In the genomic region with DNA sequence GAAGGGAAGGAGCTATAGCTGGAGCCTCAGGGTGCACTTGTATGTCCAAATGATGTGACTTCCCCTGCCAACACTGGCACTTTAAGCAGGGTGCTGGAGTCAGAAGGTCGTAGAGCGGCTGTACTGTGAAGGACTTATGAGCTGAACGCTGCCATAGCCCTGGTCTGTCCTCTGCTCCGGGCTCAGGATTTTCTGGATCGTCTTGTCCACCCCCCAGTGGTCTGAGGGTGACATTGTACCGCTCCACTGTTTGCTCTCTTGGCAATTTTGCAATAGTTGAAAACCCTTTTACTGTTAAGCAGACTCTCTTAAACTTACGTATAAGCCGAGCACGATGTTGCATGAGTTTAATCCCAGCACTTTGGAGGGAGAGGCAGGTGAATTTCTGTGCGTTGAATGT, we compare ENCODE assay signal across 13 mouse cellular contexts. TPM values are rescaled to one million over a fixed set of nuclear protein-coding genes. Genes with fewer than 3 reads are reported as not detected.
A peak's percentile ranks its signal among the peaks of the same experiment; 100 is the strongest.
DNase-seq lines count a peak whose midpoint lies in the region; ATAC-seq and TF ChIP-seq lines count a peak whose summit lies in the region.
"Had no signal": no experiment of that assay in that cellular context is flagged by ENCODE, and none has a peak within 500 bp of the region (broad histone marks: within the 10 kb centered on the region; RNA-seq: fewer than 3 reads in every experiment).

No protein-coding gene starts in this region.

- H3K36me3 ChIP-seq in heart, embryonic 11.5 days (ENCODE audit: control insufficient read depth, insufficient read depth, low read length), result no peaks in the 10 kb centered on the region; the same call in none of the 2 replicates
- H3K36me3 ChIP-seq in lung, embryonic 16.5 days (ENCODE audit: control insufficient read depth, insufficient read depth, low read length), result peaks cover 22% of the 10 kb centered on the region

- H3K27me3 ChIP-seq in heart, embryonic 11.5 days (ENCODE audit: control insufficient read depth, insufficient read depth, low read length), result no peaks in the 10 kb centered on the region
- no peaks in the 10 kb centered on the region for H3K27me3 ChIP-seq in lung, embryonic 16.5 days (ENCODE audit: control insufficient read depth, insufficient read depth, low read depth, low read length)

- no peak overlapping the region for H3K4me3 ChIP-seq in heart, embryonic 11.5 days (ENCODE audit: low read depth, low read length)
- no peak overlapping the region for H3K4me3 ChIP-seq in layer of hippocampus, adult 2 months
- no peak overlapping the region for H3K4me3 ChIP-seq in lung, embryonic 16.5 days (ENCODE audit: low read length)

- H3K4me1 ChIP-seq in heart, embryonic 11.5 days (ENCODE audit: control insufficient read depth, insufficient read depth, low read length), result peaks cover 14% of the 10 kb centered on the region
- H3K4me1 ChIP-seq in lung, embryonic 16.5 days (replicated peaks; ENCODE audit: control insufficient read depth, insufficient read depth, low read length), result peaks cover 6% of the 10 kb centered on the region

- H3K9ac ChIP-seq in heart, embryonic 11.5 days (ENCODE audit: low read depth, low read length), result 0 out of 2 replicates have a peak overlapping the region, but pooled peaks have one; percentile 39
- no peak overlapping the region for H3K9ac ChIP-seq in lung, embryonic 16.5 days (ENCODE audit: low read length)

- H3K27ac ChIP-seq in heart, embryonic 11.5 days (ENCODE audit: low read depth, low read length), result no peak overlapping the region
- no peak overlapping the region for H3K27ac ChIP-seq in layer of hippocampus, adult 2 months
- H3K27ac ChIP-seq in lung, embryonic 16.5 days (ENCODE audit: low read length), result no peak overlapping the region

- ATAC-seq in heart, embryonic 11.5 days (replicated peaks; ENCODE audit: insufficient number of reproducible peaks, low FRiP score, low TSS enrichment), result no peak
- 0 out of 2 replicates have a peak, but pooled peaks have one; percentile 41 for ATAC-seq in lung, embryonic 16.5 days (ENCODE audit: low read depth)
- ATAC-seq: activated CD4-positive, CD25-positive, alpha-beta regulatory T cell, adult 4 months; forebrain, embryonic 14.5 days; hindbrain, embryonic 16.5 days had no signal

- H3K9me3 ChIP-seq in heart, embryonic 11.5 days (replicated peaks; ENCODE audit: control insufficient read depth, low read length), result no peaks in the 10 kb centered on the region
- H3K9me3 ChIP-seq in lung, embryonic 16.5 days (ENCODE audit: control insufficient read depth, low read length), result no peaks in the 10 kb centered on the region

- DNase-seq in heart, adult 11 months, result no peak
- DNase-seq in layer of hippocampus, adult 2 months (ENCODE audit: low spot score in 2 of 2), result no peak
- DNase-seq in layer of hippocampus, adult 11-12 months (ENCODE audit: low spot score), result no peak
- peak; percentile 41 for DNase-seq in NIH3T3 (ENCODE audit: low read depth)
- no peak for DNase-seq in embryo, embryonic 10.5 days (ENCODE audit: low spot score)
- no peak for DNase-seq in c-Kit-positive CD71-positive TER-119-positive erythroid progenitor cells, embryonic 14.5 days (ENCODE audit: low spot score)
- DNase-seq: gastrocnemius, postnatal 14 days; thymus, postnatal 25 days had no signal

- TF ChIP-seq CTCF in layer of hippocampus, adult 2 months (conservative IDR thresholded peaks at IDR 0.05), result peak; percentile 46

- H3K4me2 ChIP-seq in heart, embryonic 11.5 days, result no peak overlapping the region
- no peak overlapping the region for H3K4me2 ChIP-seq in lung, embryonic 16.5 days (ENCODE audit: low read depth, low read length)

- WGBS in heart, embryonic 11.5 days (ENCODE audit: insufficient replicate concordance), result 67% methylated on average over 10 of the region's 10 CpGs
- 57% methylated on average over 10 of the region's 10 CpGs for WGBS in lung, embryonic 16.5 days

RNA-seq across cellular contexts. Expression of gene Tomm22, which starts 1.5 kb away (rescaled TPM):
- polyA plus RNA-seq in heart, embryonic 11.5 days (2014; fragmentation: Nextera tagmentation; extraction: Ambion mirVana), result 260 and 273 TPM in 2 replicates
- 100 to 1,000 TPM in 1 of 2 experiments, 10 to 100 TPM in 1; 99.9 to 105 TPM for total RNA-seq in layer of hippocampus, adult 2 months (2021)
- 225 and 239 TPM in 2 replicates for polyA plus RNA-seq in lung, embryonic 16.5 days (2015; fragmentation: Nextera tagmentation; extraction: Ambion mirVana)

RNA-seq across cellular contexts. Expression of gene Cby1, which starts 10.2 kb away (rescaled TPM):
- 38.2 and 45.4 TPM in 2 replicates for polyA plus RNA-seq in heart, embryonic 11.5 days (2014; fragmentation: Nextera tagmentation; extraction: Ambion mirVana)
- 10 to 100 TPM; 39.5 to 45.4 TPM for total RNA-seq in layer of hippocampus, adult 2 months (2021)
- polyA plus RNA-seq in lung, embryonic 16.5 days (2015; fragmentation: Nextera tagmentation; extraction: Ambion mirVana), result 72.4 and 73.0 TPM in 2 replicates

RNA-seq across cellular contexts. Expression of gene Fam227a, which starts 10.4 kb away (rescaled TPM):
- polyA plus RNA-seq in heart, embryonic 11.5 days (2014; fragmentation: Nextera tagmentation; extraction: Ambion mirVana), result 0.87 and 1.7 TPM in 2 replicates
- 10 to 100 TPM; 12.3 to 13.1 TPM for total RNA-seq in layer of hippocampus, adult 2 months (2021)
- 1.4 and 1.8 TPM in 2 replicates for polyA plus RNA-seq in lung, embryonic 16.5 days (2015; fragmentation: Nextera tagmentation; extraction: Ambion mirVana)

RNA-seq across cellular contexts. Expression of gene Josd1, which starts 18.5 kb away (rescaled TPM):
- 10.9 and 15.3 TPM in 2 replicates for polyA plus RNA-seq in heart, embryonic 11.5 days (2014; fragmentation: Nextera tagmentation; extraction: Ambion mirVana)
- total RNA-seq in layer of hippocampus, adult 2 months (2021), result 10 to 100 TPM; 46.0 to 47.0 TPM
- 15.8 and 16.1 TPM in 2 replicates for polyA plus RNA-seq in lung, embryonic 16.5 days (2015; fragmentation: Nextera tagmentation; extraction: Ambion mirVana)

RNA-seq across cellular contexts. Expression of gene Gtpbp1, which starts 21.4 kb away (rescaled TPM):
- 22.7 and 26.3 TPM in 2 replicates for polyA plus RNA-seq in heart, embryonic 11.5 days (2014; fragmentation: Nextera tagmentation; extraction: Ambion mirVana)
- total RNA-seq in layer of hippocampus, adult 2 months (2021), result 10 to 100 TPM; 52.4 to 59.1 TPM
- 30.1 and 30.4 TPM in 2 replicates for polyA plus RNA-seq in lung, embryonic 16.5 days (2015; fragmentation: Nextera tagmentation; extraction: Ambion mirVana)
